Mouse (Mus musculus) central nervous system, embryonic 18 days (tissue): ENCODE data around the gene Rps8. TPM values are rescaled to one million over a fixed set of nuclear protein-coding genes. Genes with fewer than 3 reads are reported as not detected.

Source experiments
- polyA plus RNA-seq: library from polyadenylated mRNA; depleted of rRNA; stranded (reverse); fragments of >200 nt; gene quantifications from 2 replicates; pipeline ENCODE4 v1.2.3, GENCODE M21; 2012; rRNA removed

The Rps8 gene
- 1,040 and 1,045 TPM in 2 replicates for polyA plus RNA-seq

DNA sequence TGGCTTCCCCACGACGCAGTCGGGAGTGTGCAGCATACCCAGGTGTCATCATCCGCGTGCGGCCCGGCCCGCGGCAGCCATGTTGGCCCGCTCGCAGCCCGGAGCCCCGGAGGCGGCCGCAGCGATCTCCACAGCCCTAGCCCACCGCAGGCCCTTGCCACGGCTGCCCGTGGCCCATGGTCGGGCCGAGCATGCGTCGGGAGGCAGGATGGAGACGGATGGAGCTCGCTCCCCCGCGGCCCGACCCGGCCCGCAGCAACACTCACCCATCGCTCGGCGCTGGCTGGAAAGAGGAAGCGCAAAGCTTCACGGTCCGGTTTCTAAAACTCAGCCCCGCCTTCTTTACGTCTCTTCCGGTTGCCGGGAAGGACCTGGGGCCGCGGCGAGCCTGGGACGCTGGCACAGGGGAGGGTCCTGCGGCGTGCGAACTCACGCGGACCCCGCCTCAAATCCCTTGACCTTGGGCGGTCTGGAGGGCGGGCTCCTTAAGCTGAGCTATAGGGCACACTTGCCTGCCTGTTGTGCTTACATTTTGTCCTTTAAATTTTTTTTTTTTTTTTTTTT is at the start of gene Rps8:
Rps8 (minus strand) TSS at position 452 of the 564 bp plus-strand sequence.

DNA sequence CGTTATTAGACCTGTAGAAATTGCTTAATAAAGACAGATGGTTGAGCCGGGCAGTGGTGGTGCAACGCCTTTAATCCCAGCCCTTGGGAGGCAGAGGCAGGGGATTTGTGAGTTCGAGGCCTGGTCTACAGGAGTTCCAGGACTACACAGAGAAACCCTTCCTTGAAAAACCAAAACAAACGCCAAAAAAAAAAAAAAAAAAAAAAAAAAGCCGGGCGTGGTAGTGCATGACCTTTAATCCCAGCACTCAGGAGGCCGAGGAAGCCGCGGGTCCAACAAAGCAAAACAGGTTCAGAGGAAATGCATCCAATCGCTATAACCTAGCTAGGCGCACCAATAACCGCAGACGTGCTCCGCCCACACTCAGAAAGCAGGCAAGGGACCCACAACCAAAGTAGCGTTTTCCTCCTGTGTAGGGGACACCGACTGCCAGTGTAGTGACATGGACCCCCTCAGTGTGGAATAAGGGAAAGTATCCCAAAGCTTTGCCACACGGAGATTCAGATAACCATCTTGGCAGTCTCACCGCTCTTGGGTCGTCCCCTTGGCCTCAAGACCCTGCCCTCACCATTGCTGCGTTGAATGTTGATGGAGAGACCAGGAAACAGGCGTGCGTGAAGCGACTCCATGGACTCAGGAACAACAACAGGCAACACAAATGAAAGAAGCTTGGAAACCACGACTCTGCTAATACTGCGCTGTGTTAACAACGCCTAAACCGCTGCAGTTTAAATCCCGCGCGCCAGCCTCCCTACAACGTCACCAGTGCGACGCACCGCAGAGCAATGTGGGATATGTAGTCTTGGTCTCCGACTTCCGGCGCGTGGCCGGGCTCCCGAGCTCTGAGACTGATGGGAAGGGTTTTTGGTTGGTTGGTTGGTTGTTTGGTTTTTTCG is 26.1 kb upstream of the Rps8 start, which contains the start of gene Kif2c:
Kif2c (minus strand) TSS at position 777 of the 896 bp plus-strand sequence.

DNA sequence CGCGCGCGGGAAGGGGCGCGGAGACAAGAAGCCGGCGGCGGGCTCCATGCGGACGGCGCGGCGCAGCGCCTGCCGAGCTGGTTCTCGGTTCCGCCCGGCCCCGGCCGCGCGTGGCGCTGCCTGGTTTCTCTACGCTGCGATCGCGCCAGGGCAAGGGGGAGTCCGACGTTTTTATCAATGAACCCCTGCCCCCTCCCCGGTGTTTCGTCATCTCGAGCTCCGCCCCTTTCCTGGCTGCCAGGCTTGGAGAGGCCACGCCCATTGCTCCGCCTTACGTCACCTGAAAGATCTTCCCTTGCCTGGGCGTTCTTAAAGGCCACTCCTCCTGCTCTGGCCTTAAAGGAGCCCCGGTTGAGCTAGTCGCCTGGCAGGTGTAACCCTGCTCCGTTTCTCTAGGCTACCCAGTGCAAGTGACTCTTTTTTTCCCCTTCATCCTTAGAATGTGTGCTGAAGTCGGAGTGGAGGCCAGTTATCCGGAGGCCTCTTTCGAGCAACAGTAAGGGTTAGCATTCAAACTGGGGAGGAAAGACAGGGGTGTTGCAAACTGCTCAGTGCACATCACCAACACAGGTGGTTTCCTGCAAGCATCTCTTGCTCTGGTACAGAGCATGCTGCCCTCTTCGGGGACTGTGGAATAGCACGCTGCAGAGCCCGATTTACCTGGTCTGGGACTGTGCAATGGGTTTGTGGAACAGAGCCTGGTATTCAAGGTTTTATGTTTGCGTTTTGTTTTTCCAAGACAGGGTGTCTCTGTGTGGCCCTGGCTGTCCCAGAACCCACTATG is 22.0 kb downstream of the Rps8 start, which contains the start of gene Plk3:
Plk3 (minus strand) TSS at position 147 of the 784 bp plus-strand sequence.

DNA sequence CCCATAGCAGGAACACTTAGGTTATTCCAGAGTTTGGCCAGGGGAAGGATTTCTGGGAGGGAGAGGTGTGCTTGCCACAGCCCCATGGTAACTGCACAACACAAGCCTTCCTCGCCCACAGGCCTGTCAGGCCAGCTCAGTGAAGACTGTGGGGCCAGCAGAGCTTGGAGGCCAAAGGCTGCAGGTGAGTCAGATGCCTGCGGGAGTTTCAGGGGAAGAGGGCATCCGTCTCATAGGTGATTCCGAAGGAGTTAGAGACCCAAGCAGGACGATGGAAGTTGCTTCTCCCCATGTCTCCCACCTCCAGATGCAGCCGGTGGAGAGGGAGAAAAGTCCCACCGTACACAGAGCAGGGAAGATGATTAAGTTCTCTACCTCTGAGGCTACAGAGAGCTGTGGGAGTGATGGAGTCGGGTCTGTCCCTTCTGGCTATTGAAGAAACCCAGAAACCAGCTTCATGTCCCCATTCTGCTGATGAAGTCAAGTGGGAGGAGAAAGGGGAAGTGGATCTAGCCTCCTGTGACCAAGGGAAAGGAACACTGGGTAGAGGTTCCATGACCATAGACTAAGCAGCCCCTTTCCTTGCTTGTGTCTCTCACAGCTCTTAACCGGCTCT is 29.3 kb downstream of the Rps8 start, which contains the start of gene Tctex1d4:
Tctex1d4 (plus strand) TSS at position 120 of the 616 bp plus-strand sequence.

DNA sequence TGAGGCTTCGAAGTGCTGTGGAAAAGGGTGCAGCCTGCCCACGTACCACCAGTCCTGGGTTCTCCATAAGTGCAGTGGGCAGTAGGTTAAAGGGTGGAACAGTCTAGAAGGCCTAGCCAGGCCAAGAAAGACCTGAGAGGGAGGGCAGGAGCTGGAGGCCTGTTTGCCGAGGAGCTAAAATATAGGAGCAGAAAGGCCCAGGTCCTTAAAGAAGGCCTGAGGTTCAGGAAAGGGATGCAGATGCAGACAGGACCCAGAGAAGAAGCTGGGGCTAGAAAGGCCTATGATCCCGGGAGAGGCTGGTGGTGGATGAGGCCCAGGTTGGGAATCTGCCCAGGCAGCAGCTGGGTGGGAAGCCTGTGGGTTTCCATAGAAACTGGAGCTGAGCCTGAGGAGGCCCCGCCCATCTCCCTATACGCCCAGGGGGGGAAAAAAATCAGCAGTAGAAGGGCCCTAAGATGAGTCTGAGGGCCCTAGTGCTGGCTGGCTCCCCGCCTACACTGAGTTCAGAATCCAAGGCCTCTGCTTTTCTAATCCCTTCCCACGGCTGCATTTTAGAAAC is 30.6 kb downstream of the Rps8 start, which contains the start of gene Btbd19:
Btbd19 (minus strand) TSS at position 378 of the 562 bp plus-strand sequence.

Other genes starting within 250 kb of the Rps8 start
- 40.6 and 40.9 TPM in 2 replicates for gene Urod, start 161.8 kb downstream of the Rps8 start, polyA plus RNA-seq
- gene Hectd3, start 160.9 kb downstream of the Rps8 start, polyA plus RNA-seq: 52.1 and 54.9 TPM in 2 replicates
- gene Eif2b3, start 136.8 kb downstream of the Rps8 start, polyA plus RNA-seq: 27.9 and 28.7 TPM in 2 replicates
- 9.1 and 9.6 TPM in 2 replicates for gene Ptch2, start 60.2 kb downstream of the Rps8 start, polyA plus RNA-seq
- gene Btbd19, start 30.5 kb downstream of the Rps8 start, polyA plus RNA-seq: 6.1 and 7.2 TPM in 2 replicates
- 0.25 and 0.91 TPM in 2 replicates for gene Tctex1d4, start 29.4 kb downstream of the Rps8 start, polyA plus RNA-seq
- gene Plk3, start 22.3 kb downstream of the Rps8 start, polyA plus RNA-seq: 20.0 and 21.2 TPM in 2 replicates
- gene Kif2c, start 26.4 kb upstream of the Rps8 start, polyA plus RNA-seq: 6.9 and 7.0 TPM in 2 replicates
- gene Tmem53, start 95.7 kb upstream of the Rps8 start, polyA plus RNA-seq: 5.9 and 7.2 TPM in 2 replicates
- 2.1 and 2.7 TPM in 2 replicates for gene Armh1, start 95.9 kb upstream of the Rps8 start, polyA plus RNA-seq